Mouse (Mus musculus) heart, adult 8-10 months (tissue): ENCODE measurements around the gene Mfsd12. TPM values are rescaled to one million over a fixed set of nuclear protein-coding genes. Genes with fewer than 3 reads are reported as not detected.

ENCODE experiments used
- DNase-seq: peaks from one replicate; pipeline ENCODE4 v3.0.0; 2022; ENCODE audit warnings: low spot score
- total RNA-seq, 4 experiments: library from RNA; stranded (reverse); gene quantifications; 2 replicates each; pipeline ENCODE4 v1.2.4; 2022

Gene Mfsd12
- total RNA-seq, 4 experiments from 2014 or later: 9.2 to 11.4 (median 9.8) TPM

GRCm38 (mm10) chr10:81379809-81380378 lies 22.6 kb downstream of the Mfsd12 start:
- no peak for DNase-seq

DNA sequence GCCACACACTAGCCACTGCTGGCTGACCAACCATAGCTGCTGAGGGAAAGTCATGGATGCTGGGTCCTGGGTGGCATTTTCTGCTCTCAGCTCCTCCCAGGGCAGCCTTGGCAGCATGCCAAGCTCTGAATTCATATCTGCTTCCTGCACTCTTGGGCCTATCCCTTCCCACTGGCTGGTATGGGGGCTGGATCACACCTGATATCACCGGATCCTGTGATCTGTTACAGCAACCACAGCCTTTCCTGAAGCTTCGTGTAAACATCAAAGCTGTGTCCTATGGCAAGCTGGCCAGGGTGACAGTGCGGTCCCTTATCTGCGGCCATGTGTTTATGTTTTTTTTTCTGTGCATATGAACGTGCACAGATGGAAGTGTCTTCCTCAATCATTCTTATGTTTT lies 24.7 kb downstream of the Mfsd12 start:
- DNase-seq: no peak

GRCm38 (mm10) chr10:81383802-81384604 lies 26.7 kb downstream of the Mfsd12 start, which contains the start of the genes Dohh and Gm48551:
Gene Dohh, plus strand, starts transcription at chr10:81384428.
Gene Gm48551, plus strand, starts transcription at chr10:81384466.
- peak; percentile 99 for DNase-seq

DNA sequence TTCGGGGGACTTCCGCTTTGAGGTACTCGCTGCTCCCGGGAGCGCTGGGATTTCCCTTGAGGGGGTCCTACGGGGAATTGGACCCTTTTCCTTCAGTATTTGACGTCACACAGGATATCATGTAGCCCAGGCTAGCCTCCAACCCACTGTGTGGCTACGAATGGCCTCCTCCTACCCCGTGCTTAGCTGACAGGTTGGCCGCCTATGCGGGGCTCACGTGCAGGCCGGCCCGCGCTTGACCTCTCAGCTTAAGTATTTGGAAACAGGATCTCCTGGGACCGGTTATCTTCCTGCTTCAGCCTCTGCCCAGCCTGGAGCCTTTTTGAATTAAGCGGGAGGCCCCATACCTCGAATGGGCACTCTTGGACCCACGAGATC lies 27.3 kb downstream of the Mfsd12 start:
- no peak for DNase-seq

DNA sequence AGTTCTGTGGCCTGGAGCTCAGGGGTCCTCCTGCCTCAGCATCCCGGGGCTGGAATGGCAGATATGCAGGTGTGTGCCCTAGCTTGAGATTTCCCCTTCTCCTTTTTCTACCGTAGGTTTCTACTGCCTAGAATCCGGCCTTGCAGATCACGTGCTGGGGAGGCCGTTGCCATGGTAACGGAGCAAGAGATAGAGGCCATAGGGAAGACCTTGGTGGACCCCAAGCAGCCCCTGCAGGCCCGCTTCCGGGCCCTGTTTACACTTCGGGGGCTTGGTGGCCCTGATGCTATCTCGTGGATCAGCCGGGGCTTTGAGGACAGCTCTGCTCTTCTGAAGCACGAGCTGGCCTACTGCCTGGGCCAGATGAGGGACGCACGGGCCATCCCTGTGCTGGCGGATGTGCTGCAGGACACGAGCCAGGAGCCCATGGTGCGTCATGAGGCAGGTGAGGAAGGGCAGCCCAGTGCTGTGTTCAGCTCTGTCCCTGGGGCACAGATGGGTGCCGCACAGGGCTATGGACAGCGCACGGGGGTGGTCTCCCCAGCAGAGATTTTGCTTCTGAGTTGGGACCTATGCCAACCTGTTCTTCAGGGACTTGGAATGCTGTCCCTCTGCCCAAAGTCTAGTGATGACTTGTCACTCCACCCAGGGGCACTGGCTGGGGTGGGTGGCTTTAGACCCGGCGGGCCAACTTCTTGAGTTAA lies 28.5 kb downstream of the Mfsd12 start:
- no peak for DNase-seq

DNA sequence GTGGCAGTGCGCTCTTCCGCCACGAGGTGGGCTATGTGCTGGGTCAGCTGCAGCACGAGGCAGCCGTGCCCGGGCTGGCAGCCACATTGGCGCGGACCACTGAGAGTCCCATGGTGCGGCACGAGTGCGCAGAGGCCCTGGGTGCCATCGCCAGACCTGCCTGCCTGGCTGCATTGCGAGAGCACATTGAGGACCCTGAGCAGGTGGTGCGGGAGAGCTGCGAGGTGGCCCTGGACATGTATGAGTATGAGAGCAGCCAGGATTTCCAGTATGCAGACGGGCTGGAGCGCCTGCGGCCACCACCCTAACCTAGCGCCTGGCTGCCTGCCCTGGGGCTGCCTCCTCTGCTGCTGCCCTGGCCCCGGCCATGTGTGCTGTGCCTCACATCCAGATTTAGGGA lies 30.4 kb downstream of the Mfsd12 start:
- no peak for DNase-seq

DNA sequence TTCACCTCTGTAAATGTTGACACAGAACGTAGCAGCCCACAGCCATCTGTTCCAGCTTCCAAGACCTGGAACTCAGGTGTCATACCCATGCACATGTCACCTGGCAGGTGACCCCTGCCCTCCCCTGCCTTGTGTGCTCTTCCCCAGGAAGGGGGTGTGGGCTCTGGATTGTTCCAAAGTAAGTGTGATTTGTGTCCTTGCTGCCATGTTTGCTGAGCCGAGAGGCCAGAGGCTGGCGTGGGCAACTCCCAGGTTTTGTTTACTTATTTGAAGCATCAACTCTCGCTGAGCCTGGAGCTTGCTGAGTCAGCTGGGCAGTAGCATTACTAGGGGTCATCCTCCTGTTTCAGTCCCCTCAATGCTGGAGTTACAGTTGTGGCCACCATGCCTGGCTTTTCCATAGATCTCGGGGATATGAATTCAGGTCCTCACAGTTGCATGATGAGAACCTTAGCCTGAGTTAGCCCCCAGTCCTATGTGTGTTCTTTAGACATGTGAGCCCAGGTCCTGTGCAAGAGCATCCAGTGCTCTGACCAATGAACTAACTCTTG lies 31.3 kb downstream of the Mfsd12 start, which contains the start of gene Gm48552:
Gm48552 (plus strand) TSS at position 501 of the 551 bp plus-strand sequence.
- DNase-seq: no peak

DNA sequence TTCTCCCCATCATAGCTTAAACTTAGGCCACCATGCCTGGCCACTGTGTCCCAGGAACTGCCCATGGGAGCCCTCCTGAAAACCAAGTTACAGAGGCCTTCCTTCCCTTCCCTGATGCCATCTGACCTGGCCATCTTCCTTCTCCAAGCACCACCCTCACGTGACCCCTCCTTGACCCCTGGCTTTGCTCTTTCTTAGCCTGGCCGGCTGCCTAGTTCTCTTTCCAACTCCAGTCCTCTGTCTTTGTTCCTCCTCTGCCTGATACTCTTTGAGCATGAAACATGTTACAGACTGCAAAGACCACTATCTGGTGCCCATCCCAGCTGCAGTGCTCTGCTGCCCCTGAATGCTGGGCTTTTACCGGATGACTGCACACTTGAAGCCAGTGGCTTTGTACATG lies 32.1 kb downstream of the Mfsd12 start:
- no peak for DNase-seq

GRCm38 (mm10) chr10:81389801-81390677 lies 32.7 kb downstream of the Mfsd12 start:
- peak; percentile 75 for DNase-seq

GRCm38 (mm10) chr10:81390678-81390965 lies 33.3 kb downstream of the Mfsd12 start:
- no peak for DNase-seq

DNA sequence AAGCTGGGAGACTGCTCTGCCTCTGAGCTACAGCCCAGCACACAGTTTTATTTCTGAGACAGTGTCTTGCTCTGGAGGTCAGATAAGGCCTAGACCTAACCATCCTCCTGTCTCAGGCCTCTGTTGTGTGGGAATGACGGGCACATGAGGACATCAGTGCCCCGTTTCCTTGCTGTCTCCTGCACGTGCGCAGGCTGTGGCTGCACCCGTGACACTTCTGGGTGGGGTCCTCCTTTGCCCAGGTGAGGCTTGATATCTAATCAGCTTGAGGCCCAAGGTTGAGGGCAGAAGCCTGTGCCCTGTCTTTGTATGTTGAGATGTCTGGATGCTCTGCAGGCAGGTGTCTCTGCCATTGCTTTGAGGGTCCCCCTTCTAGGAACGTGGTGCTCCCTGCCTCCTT lies 35.0 kb downstream of the Mfsd12 start:
- no peak for DNase-seq

DNA sequence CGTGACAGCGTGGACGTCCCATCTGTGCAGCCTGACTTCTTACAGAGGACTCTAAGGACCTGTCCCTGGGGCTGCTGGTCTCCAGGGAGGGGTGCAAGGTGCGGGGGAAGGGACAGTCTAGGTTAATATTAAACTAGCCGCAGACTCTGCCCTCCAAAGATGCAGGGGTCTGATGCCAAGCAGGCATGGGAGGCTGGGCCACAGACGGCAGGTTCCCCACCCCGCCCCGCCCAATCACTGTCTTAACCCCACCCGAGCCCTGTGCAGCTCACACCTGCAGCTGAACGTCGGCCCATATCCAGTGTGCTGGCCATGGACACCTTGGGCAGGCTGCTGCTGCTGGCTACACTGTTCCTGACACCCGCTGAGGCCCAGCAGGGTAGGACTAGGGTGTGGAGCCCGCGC lies 35.5 kb downstream of the Mfsd12 start, which contains the start of gene Smim24:
Smim24 (plus strand) TSS at position 271 of the 405 bp plus-strand sequence.
- no peak for DNase-seq

GRCm38 (mm10) chr10:81393456-81394063 lies 36.3 kb downstream of the Mfsd12 start:
- no peak for DNase-seq

GRCm38 (mm10) chr10:81395127-81395526 lies 37.8 kb downstream of the Mfsd12 start:
- peak; percentile 75 for DNase-seq

DNA sequence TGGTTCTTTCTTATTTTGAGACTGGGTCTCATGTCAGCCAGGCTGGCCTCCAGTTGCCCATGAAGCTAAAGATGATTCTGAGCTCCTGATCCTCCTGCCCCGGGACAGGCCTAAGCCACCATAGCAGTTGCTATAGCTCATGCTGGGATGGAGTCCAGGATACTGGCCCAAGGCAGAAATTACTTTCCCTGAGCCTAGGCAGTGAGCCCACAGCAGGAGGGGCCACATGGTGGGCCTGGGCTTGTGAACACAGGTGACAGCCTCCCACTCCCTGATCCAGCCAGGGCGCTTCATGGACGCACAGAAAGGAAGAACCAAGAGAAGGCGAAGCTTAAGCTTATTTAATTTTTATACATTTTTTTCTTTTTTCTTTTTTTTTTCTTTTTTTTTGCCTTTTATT lies 38.6 kb downstream of the Mfsd12 start:
- no peak for DNase-seq

DNA sequence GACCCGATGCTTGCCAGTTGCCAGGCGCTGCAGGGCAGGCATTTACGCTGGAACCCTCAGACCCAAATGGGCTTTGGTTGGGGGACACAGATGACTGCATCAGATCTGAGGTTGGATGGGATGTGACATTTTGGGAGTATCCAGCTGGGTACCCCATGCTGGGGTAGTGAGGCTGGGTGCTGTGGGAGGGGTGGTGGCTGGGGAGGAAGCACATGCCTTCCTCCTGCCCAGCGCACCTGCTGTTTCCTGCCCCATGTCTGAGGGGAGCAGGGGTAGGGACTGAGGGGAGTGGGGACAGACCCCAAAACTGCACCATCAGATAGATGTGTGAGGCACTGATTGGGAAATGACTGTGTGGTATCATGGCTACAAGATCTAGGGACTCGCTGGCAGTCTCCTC lies 39.5 kb downstream of the Mfsd12 start:
- DNase-seq: no peak

DNA sequence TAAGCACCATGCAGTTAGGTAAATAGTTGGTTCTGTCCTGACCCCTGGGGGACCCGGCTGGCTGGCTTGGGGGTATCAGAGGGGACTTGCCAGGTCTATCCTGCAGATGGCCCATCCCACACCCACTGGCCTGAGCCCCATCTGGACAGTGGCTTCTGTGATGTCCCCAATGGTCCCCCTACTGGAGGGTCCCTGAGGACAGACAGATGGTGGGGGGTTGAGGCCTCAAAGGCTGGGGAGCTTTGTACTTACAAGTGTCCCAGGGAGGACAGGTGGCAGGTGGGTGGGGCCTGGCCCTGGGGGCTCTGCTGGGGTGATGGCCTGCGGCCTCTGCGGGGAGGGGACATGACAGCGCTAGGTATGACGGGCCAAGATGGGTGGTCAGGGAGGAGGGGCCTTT lies 42.0 kb downstream of the Mfsd12 start:
- no peak for DNase-seq

DNA sequence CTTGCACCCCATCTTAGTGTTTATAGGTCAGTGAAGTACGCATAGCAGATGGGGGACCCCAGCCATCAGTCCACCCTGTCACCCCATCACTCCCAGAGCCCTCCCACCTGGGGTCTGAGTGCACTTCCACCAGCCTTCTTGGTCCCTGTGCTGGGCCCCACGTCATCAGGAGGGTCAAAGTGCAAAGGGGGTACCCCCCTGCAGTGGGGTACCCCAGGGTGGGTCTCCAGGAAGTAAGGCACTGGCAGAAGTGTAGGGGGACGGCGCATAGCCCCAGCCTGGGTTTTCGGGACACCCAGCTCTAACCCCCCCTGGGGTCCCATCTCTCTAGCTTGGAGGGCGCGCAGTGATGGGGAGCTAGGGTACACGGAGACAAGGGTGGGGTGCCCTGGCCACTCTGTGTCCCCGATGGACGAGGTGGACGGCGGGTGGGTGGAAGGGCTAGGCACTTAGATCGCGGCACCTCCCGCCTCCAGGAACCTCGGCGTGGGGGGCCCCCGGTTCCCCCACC lies 42.6 kb downstream of the Mfsd12 start:
- DNase-seq: no peak

DNA sequence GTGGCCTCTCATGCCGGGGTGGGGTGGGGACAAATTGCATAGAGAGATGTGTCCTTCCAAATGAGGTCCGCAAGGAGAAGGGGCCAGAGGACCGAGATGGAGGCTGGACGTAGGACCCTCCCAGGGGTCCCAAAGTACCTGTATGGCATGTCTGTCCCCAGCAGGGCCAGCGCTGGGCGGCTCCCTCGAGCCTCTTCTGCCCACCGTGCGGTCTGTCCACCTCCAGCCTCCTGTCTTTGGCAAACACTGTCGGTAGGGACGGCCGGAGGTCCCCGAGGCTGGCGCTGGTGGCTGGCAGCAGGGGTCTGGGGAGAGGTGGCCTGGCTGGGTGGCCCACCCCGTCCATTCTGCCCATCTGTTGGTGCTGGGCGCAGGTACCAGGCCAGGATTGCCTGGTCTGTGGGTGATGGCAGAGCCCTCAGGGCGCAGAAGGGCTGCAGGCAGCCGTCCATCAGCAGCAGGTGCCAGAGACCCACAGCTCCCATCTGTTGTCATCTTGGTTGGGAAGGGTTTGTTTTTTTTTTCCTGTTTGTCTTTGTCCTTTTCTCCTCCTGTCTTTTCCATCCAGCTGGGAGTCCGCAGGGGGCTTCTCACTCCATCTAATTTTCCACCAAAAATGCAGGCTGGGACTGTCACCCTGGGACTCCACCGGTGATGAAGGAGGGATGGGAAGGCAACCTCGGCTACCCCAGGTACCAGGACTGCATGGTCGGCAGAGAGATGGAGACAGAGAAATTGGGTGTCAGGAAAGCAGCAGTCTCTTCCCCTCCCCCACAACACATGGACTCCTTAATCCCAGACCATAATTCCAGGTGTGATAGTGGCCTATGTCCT lies 43.3 kb downstream of the Mfsd12 start:
- DNase-seq: no peak

GRCm38 (mm10) chr10:81401205-81401520 lies 43.9 kb downstream of the Mfsd12 start:
- no peak for DNase-seq
